Mouse (Mus musculus) CH12.LX (cell line): ENCODE data around the gene Ubtd2. TPM values are rescaled to one million over a fixed set of nuclear protein-coding genes. Genes with fewer than 3 reads are reported as not detected.

Source experiments
- DNase-seq: peaks from one replicate; pipeline ENCODE4 v3.0.0-alpha.2; 2013; ENCODE audit errors: extremely low read depth
- H3K27ac ChIP-seq: 2 replicates; pipeline ENCODE4 v1.5.1; 2012; ENCODE audit warnings: low read depth, mild to moderate bottlenecking, control low read depth, moderate library complexity; ENCODE audit not compliant: insufficient read depth
- H3K27me3 ChIP-seq: replicated peaks from 2 replicates; pipeline ENCODE3; 2012; ENCODE audit warnings: inconsistent platforms
- H3K36me3 ChIP-seq, 2 experiments: replicated peaks in 1 of 2; 2 replicates each; pipeline versions ENCODE3 to v1.6.1; 2012; ENCODE audit warnings: inconsistent platforms in 1 of 2, low read length in 1 of 2, mild to moderate bottlenecking in 1 of 2, mixed read lengths in 1 of 2, moderate library complexity in 1 of 2; ENCODE audit not compliant: control insufficient read depth in 1 of 2, insufficient read depth in 1 of 2
- H3K4me1 ChIP-seq, 2 experiments: 2 replicates each; pipeline ENCODE4 v1.6.1; 2012; ENCODE audit warnings: inconsistent platforms in 1 of 2, moderate library complexity in 1 of 2; ENCODE audit not compliant: insufficient read depth in 2 of 2, control insufficient read depth in 1 of 2
- H3K4me2 ChIP-seq: 2 replicates; pipeline ENCODE4 v1.6.1; 2012; ENCODE audit warnings: low read depth, mild to moderate bottlenecking, control low read depth; ENCODE audit not compliant: poor library complexity, insufficient read depth, severe bottlenecking
- H3K4me3 ChIP-seq, 3 experiments: fragments of 150-350 bp in 1 of 3; sonication (generic) in 1 of 3; replicated peaks in 1 of 3; 2 replicates each; pipeline versions ENCODE3 to v1.5.1; 2011 to 2012; ENCODE audit warnings: low read depth in 2 of 3, low read length in 2 of 3, mild to moderate bottlenecking in 2 of 3, moderate library complexity in 2 of 3, control low read depth in 1 of 3, improper control_type of control experiment in 1 of 3, inconsistent platforms in 1 of 3, mixed read lengths in 1 of 3; ENCODE audit not compliant: poor library complexity in 1 of 3
- H3K79me2 ChIP-seq: replicated peaks from 2 replicates; pipeline ENCODE4 v1.6.1; 2012; ENCODE audit warnings: mild to moderate bottlenecking, moderate library complexity; ENCODE audit not compliant: control insufficient read depth, poor library complexity, insufficient read depth, severe bottlenecking; ENCODE audit errors: extremely low read depth
- H3K9ac ChIP-seq: 2 replicates; pipeline ENCODE4 v1.6.1; 2012; ENCODE audit warnings: low read depth, mild to moderate bottlenecking, control low read depth, moderate library complexity; ENCODE audit not compliant: insufficient read depth
- H3K9me3 ChIP-seq: replicated peaks from 2 replicates; pipeline ENCODE3; 2012; ENCODE audit warnings: low read length, inconsistent platforms, mixed read lengths
- BHLHE40 ChIP-seq: IDR thresholded peaks from 2 replicates; pipeline ENCODE4 v1.6.1; 2011; ENCODE audit warnings: mild to moderate bottlenecking, low read depth, low read length, improper control_type of control experiment
- CHD1 ChIP-seq: IDR thresholded peaks from 2 replicates; pipeline ENCODE4 v1.6.1; 2012; ENCODE audit warnings: low read depth, low read length, improper control_type of control experiment, inconsistent platforms
- CTCF ChIP-seq, 2 experiments: IDR thresholded peaks in 1 of 2; conservative IDR thresholded peaks in 1 of 2; 2 replicates each; pipeline ENCODE4 v1.5.1; 2011 to 2012; ENCODE audit warnings: low read depth in 2 of 2, low read length in 2 of 2, improper control_type of control experiment in 1 of 2, inconsistent platforms in 1 of 2, mild to moderate bottlenecking in 1 of 2, moderate library complexity in 1 of 2
- E2F4 ChIP-seq: IDR thresholded peaks from 2 replicates; pipeline ENCODE4 v1.6.1; 2011; ENCODE audit warnings: low read depth, low read length, improper control_type of control experiment; ENCODE audit not compliant: insufficient replicate concordance
- HCFC1 ChIP-seq: IDR thresholded peaks from 2 replicates; pipeline ENCODE4 v1.6.1; 2012; ENCODE audit warnings: low read depth, mild to moderate bottlenecking, inconsistent platforms, low read length, improper control_type of control experiment
- JUN ChIP-seq: IDR thresholded peaks from 2 replicates; pipeline ENCODE4 v1.6.1; 2011; ENCODE audit warnings: low read depth, mild to moderate bottlenecking, low read length, improper control_type of control experiment, moderate library complexity; ENCODE audit not compliant: insufficient read depth
- MAX ChIP-seq: IDR thresholded peaks from 2 replicates; pipeline ENCODE4 v1.6.1; 2011; ENCODE audit warnings: low read length, improper control_type of control experiment
- MXI1 ChIP-seq: IDR thresholded peaks from 2 replicates; pipeline ENCODE4 v1.6.1; 2011; ENCODE audit warnings: mild to moderate bottlenecking, low read depth, low read length, improper control_type of control experiment
- NRF1 ChIP-seq: IDR thresholded peaks from 2 replicates; pipeline ENCODE4 v1.6.1; 2014; ENCODE audit warnings: low read depth, mild to moderate bottlenecking, inconsistent platforms, low read length, improper control_type of control experiment, moderate library complexity
- PAX5 ChIP-seq: IDR thresholded peaks from 2 replicates; pipeline ENCODE4 v1.6.1; 2012; ENCODE audit warnings: low read length, inconsistent platforms, mixed read lengths
- POLR2A ChIP-seq: IDR thresholded peaks from 2 replicates; pipeline ENCODE4 v1.6.1; 2011; ENCODE audit warnings: low read depth, mild to moderate bottlenecking, improper control_type of control experiment, low read length
- POLR2AphosphoS2 ChIP-seq: IDR thresholded peaks from 2 replicates; pipeline ENCODE4 v1.6.1; 2011; ENCODE audit warnings: low read depth, low read length, improper control_type of control experiment
- RCOR1 ChIP-seq: conservative IDR thresholded peaks from 2 replicates; pipeline ENCODE4 v1.6.1; 2012; ENCODE audit warnings: low read depth, mild to moderate bottlenecking, inconsistent platforms, low read length, improper control_type of control experiment
- TBP ChIP-seq: conservative IDR thresholded peaks from 2 replicates; pipeline ENCODE4 v1.6.1; 2011; ENCODE audit warnings: low read depth, low read length, improper control_type of control experiment
- TCF12 ChIP-seq: IDR thresholded peaks from 2 replicates; pipeline ENCODE4 v1.6.1; 2014; ENCODE audit warnings: low read depth, mild to moderate bottlenecking, inconsistent platforms, low read length, improper control_type of control experiment
- USF1 ChIP-seq: IDR thresholded peaks from 2 replicates; pipeline ENCODE4 v1.6.1; 2014; ENCODE audit warnings: low read depth, mild to moderate bottlenecking, inconsistent platforms, low read length, improper control_type of control experiment
- ZKSCAN1 ChIP-seq: IDR thresholded peaks from 2 replicates; pipeline ENCODE4 v1.6.1; 2012; ENCODE audit warnings: low read depth, inconsistent platforms, low read length, improper control_type of control experiment, borderline replicate concordance
- ZNF384 ChIP-seq: IDR thresholded peaks from 2 replicates; pipeline ENCODE4 v1.6.1; 2012; ENCODE audit warnings: low read depth, low read length, improper control_type of control experiment, inconsistent platforms
- dilution Hi-C: fragments of 300-500 bp; cut with MboI; formaldehyde crosslinking; loops from 2 replicates; pipeline ENCODE4 v1.14.3; 2020; ENCODE audit warnings: low sequenced_read_pairs; ENCODE audit not compliant: extremely low pct_unique_long_range_greater_than_20kb, extremely low pct_ligation_motif_present
- in situ Hi-C: fragments of 300-500 bp; cut with MboI; formaldehyde crosslinking; loops from 3 replicates; pipeline ENCODE4 v1.14.3; 2019; ENCODE audit warnings: low sequenced_read_pairs, low pct_ligation_motif_present, low pct_unique_long_range_greater_than_20kb, mixed read lengths
- polyA plus RNA-seq: library from polyadenylated mRNA; unstranded; fragments of >175 nt; gene quantifications from 2 replicates; pipeline ENCODE4 v1.2.1, GENCODE M21; 2012; ENCODE audit warnings: low read depth; ENCODE audit not compliant: insufficient read length
- total RNA-seq, 2 experiments: library from RNA; depleted of rRNA; stranded (reverse); fragments of 300-350 nt in 1 of 2; fragments of >200 nt in 1 of 2; gene quantifications; 2 replicates each; pipeline ENCODE4 v1.2.3; 2012 to 2014

The Ubtd2 gene
- total and polyA plus RNA-seq, 3 experiments = 10.3 to 18.2 (median 17.8) TPM

- no peak overlapping the region for H3K4me2 ChIP-seq
- H3K36me3 ChIP-seq = no peaks in the 10 kb centered on the region
- H3K27ac ChIP-seq = no peak overlapping the region
- dilution Hi-C loops = no loop called here
- no peaks in the 10 kb centered on the region for H3K79me2 ChIP-seq
- DNase-seq = no peak
- H3K9ac ChIP-seq = no peak overlapping the region
- peaks cover 12% of the 10 kb centered on the region for H3K27me3 ChIP-seq
- H3K9me3 ChIP-seq = no peaks in the 10 kb centered on the region
- H3K4me3 ChIP-seq = no peak overlapping the region
- H3K4me1 ChIP-seq = peaks cover 4 to 22% of the 10 kb centered on the region in 2 experiments; a peak in 3 of 4 replicates
- in situ Hi-C loops = loop anchor here (5.0 kb wide), 2 partner anchors 34 to 139 kb away; no protein-coding TSS in a partner anchor
- TF ChIP-seq BHLHE40 = no peak
- no peak for TF ChIP-seq ZKSCAN1
- no peak for TF ChIP-seq POLR2A
- TF ChIP-seq MXI1 = no peak
- no peak for TF ChIP-seq MAX
- TF ChIP-seq TCF12 = no peak
- no peak for TF ChIP-seq NRF1
- TF ChIP-seq RCOR1 = no peak
- TF ChIP-seq PAX5 = no peak
- TF ChIP-seq HCFC1 = no peak
- no peak for TF ChIP-seq JUN
- TF ChIP-seq CTCF (conservative IDR thresholded peaks at IDR 0.05 in 1 of 2, IDR thresholded peaks at IDR 0.05 in 1 of 2; ENCODE audit: low read depth in 2 of 2, low read length in 2 of 2) = no peak
- no peak for TF ChIP-seq CHD1
- no peak for TF ChIP-seq TBP
- no peak for TF ChIP-seq USF1
- TF ChIP-seq E2F4 = no peak
Measured at GRCm38 (mm10) chr11:32453353-32453915, 1.7 kb upstream of the Ubtd2 start.

GRCm38 (mm10) chr11:32454231-32454799, 855 bp upstream of the Ubtd2 start:
- Histone ChIP-seq H3K9me3 (no peaks in the 10 kb centered on the region), H3K4me2 (peak overlapping the region; percentile 44)
- dilution Hi-C loops = no loop called here

More at GRCm38 (mm10) chr11:32454231-32454799, 855 bp upstream of the Ubtd2 start:
- no peak for DNase-seq
- peaks cover 12% of the 10 kb centered on the region for H3K27me3 ChIP-seq
- H3K9ac ChIP-seq = peak overlapping the region; percentile 29; the same call in 1 of the 2 replicates
- H3K4me1 ChIP-seq = peaks cover 4 to 22% of the 10 kb centered on the region in 2 experiments; a peak in 3 of 4 replicates
- H3K27ac ChIP-seq = no peak overlapping the region
- H3K36me3 ChIP-seq = no peaks in the 10 kb centered on the region
- TF ChIP-seq ZNF384 (peak; percentile 65; the same call in 1 of the 2 replicates), BHLHE40 (peak; percentile 32; the same call in 1 of the 2 replicates), POLR2AphosphoS2 (no peak)
- in situ Hi-C loops = loop anchor here (5.0 kb wide), 2 partner anchors 33 to 138 kb away; no protein-coding TSS in a partner anchor
- peak overlapping the region; percentile 55 to 78 (median 73) for H3K4me3 ChIP-seq
- no peaks in the 10 kb centered on the region for H3K79me2 ChIP-seq
